Mouse (Mus musculus): ENCODE results near the gene Slc24a3. TPM values are rescaled to one million over a fixed set of nuclear protein-coding genes. Genes with fewer than 3 reads are reported as not detected.
A peak's percentile ranks its signal among the peaks of the same experiment; 100 is the strongest.

The Slc24a3 gene
- polyA plus RNA-seq, 1 experiment from 2014 or later, result 21.5 TPM

DNA sequence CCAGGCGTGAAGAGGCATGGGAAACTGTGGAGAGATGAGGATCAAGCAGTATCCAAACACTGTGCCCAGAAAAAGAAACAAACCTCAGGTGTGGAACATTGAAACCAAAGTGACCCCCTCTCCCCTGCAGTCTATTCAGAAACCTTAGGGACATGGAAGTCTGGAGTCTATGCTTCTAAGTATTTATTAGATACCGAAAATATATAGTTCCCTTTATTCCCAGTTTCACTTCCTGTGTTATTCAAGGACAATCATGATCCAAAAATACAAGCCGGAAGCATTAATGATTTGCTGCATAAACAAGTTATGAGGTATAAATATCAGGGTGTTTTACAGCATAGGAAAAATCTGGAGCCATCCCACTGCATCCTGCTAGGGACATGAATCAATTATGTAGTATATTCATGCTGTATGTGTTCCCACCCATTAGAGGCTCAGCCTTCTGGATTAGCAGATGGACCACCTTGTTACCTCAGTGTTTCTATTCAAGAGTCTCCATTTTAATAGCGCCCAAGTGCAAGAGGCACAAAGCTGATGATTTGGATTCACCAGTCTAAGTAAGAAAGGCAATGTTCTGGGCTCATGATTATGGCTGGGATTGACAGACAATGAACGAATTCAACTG is 301.3 kb downstream of the Slc24a3 start:
- DNase-seq (ENCODE audit: low spot score) (no peak), ATAC-seq (ENCODE audit: low FRiP score) (no peak)
- Histone ChIP-seq H3K36me3 (replicated peaks; ENCODE audit: control insufficient read depth, insufficient read depth) (no peaks in the 10 kb centered on the region), H3K9me3 (ENCODE audit: control insufficient read depth, low read length) (no peaks in the 10 kb centered on the region), H3K9ac (no peak overlapping the region), H3K4me1 (replicated peaks; ENCODE audit: control insufficient read depth, insufficient read depth, low read length) (no peaks in the 10 kb centered on the region), H3K27ac (no peak overlapping the region), H3K4me2 (replicated peaks) (no peak overlapping the region), H3K27me3 (ENCODE audit: control insufficient read depth, insufficient read depth, low read length) (no peaks in the 10 kb centered on the region), H3K4me3 (replicated peaks; ENCODE audit: low read length) (no peak overlapping the region)
- WGBS, result 89% methylated on average over 5 of the region's 5 CpGs

GRCm38 (mm10) chr2:145477484-145477883 is 309.9 kb downstream of the Slc24a3 start:
- ATAC-seq (ENCODE audit: low FRiP score), result no peak
- no peaks in the 10 kb centered on the region for H3K27me3 ChIP-seq (ENCODE audit: control insufficient read depth, insufficient read depth, low read length)
- no peak overlapping the region for H3K27ac ChIP-seq
- no peak overlapping the region for H3K9ac ChIP-seq
- no peak overlapping the region for H3K4me2 ChIP-seq (replicated peaks)
- 66% methylated on average over 2 of the region's 2 CpGs for WGBS
- H3K36me3 ChIP-seq (replicated peaks; ENCODE audit: control insufficient read depth, insufficient read depth), result no peaks in the 10 kb centered on the region
- H3K4me3 ChIP-seq (replicated peaks; ENCODE audit: low read length), result no peak overlapping the region
- no peaks in the 10 kb centered on the region for H3K9me3 ChIP-seq (ENCODE audit: control insufficient read depth, low read length)
- DNase-seq (ENCODE audit: low spot score), result no peak
- H3K4me1 ChIP-seq (replicated peaks; ENCODE audit: control insufficient read depth, insufficient read depth, low read length), result no peaks in the 10 kb centered on the region

DNA sequence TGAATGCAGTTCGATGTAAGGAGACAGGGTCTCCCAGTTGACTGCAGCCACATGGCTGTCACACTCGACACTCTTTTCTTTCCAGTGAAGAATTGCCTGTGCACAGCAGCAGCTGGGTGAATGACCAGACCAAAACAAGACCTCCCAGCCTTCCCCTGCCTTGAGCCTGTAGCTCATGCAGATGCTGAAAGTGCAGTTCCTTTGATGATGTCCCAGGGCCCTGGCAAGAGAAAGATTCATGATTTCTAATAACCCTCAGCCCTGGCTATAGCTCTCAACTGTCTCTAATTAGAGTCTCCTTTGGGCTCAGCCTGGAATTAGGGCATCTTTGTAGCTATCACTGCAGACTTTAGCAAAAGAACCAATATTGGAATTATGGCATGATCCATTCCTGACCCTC is 312.1 kb downstream of the Slc24a3 start:
- no peak overlapping the region for H3K4me3 ChIP-seq (replicated peaks; ENCODE audit: low read length)
- no peak overlapping the region for H3K27ac ChIP-seq
- DNase-seq (ENCODE audit: low spot score) (no peak), ATAC-seq (ENCODE audit: low FRiP score) (no peak)
- WGBS, result 67% methylated on average over 2 of the region's 2 CpGs
- H3K9me3 ChIP-seq (ENCODE audit: control insufficient read depth, low read length), result no peaks in the 10 kb centered on the region
- no peak overlapping the region for H3K4me2 ChIP-seq (replicated peaks)
- no peak overlapping the region for H3K9ac ChIP-seq
- H3K27me3 ChIP-seq (ENCODE audit: control insufficient read depth, insufficient read depth, low read length), result no peaks in the 10 kb centered on the region
- H3K4me1 ChIP-seq (replicated peaks; ENCODE audit: control insufficient read depth, insufficient read depth, low read length), result no peaks in the 10 kb centered on the region
- no peaks in the 10 kb centered on the region for H3K36me3 ChIP-seq (replicated peaks; ENCODE audit: control insufficient read depth, insufficient read depth)

DNA sequence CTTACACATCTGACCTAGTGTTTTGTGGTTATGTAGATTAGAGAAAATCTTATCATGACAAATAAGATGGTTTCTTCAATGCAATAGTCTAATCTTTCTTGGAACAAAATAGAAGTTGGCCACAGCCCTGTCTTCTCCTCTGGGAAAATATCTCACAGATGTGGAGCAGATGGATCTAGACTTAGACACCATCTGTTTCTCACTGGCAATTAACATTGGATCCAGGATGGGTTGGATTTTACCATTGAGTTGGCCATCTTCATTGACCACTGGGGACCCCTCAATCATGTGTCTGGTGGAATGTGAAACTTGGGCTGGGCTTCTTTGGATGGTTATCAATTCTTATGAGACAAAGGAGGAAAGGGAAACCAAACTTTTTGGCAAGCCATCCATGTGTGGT is 332.7 kb downstream of the Slc24a3 start:
- Histone ChIP-seq H3K9me3 (ENCODE audit: control insufficient read depth, low read length) (no peaks in the 10 kb centered on the region), H3K4me2 (replicated peaks) (no peak overlapping the region), H3K36me3 (replicated peaks; ENCODE audit: control insufficient read depth, insufficient read depth) (no peaks in the 10 kb centered on the region), H3K9ac (no peak overlapping the region), H3K4me3 (replicated peaks; ENCODE audit: low read length) (no peak overlapping the region), H3K27ac (no peak overlapping the region), H3K4me1 (replicated peaks; ENCODE audit: control insufficient read depth, insufficient read depth, low read length) (no peaks in the 10 kb centered on the region), H3K27me3 (ENCODE audit: control insufficient read depth, insufficient read depth, low read length) (no peaks in the 10 kb centered on the region)
- DNase-seq (ENCODE audit: low spot score), result no peak
- ATAC-seq (ENCODE audit: low FRiP score), result no peak

- Histone ChIP-seq H3K4me1 (replicated peaks; ENCODE audit: control insufficient read depth, insufficient read depth, low read length) (no peaks in the 10 kb centered on the region), H3K9me3 (ENCODE audit: control insufficient read depth, low read length) (no peaks in the 10 kb centered on the region)
- WGBS, result 87% methylated on average over 1 of the region's 1 CpGs
These were observed 333.9 kb downstream of the Slc24a3 start for GRCm38 (mm10) chr2:145501472-145501871.

DNA sequence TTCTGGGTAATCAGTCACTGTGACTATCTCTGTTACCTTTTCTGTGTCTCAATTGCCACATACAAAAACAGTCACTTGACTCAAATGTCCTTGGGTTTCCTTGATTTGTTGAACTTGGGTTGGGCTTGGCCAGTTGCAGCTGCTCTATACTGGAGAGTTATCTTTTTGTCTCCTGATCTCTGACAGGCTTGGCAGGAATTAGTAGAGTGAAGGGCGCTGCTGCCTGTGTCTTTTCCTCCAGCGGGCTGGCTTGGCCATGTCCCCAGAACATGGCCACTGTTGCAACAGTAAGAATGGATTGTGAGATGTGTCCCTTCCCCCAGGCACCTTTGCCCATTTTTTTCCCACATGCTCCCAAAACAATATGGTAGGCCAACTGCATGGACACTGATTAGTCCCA is 340.1 kb downstream of the Slc24a3 start:
- WGBS, result 92% methylated on average over 2 of the region's 2 CpGs
- Histone ChIP-seq H3K4me1 (replicated peaks; ENCODE audit: control insufficient read depth, insufficient read depth, low read length) (no peaks in the 10 kb centered on the region), H3K27ac (no peak overlapping the region), H3K9me3 (ENCODE audit: control insufficient read depth, low read length) (no peaks in the 10 kb centered on the region), H3K4me3 (replicated peaks; ENCODE audit: low read length) (no peak overlapping the region), H3K9ac (no peak overlapping the region), H3K36me3 (replicated peaks; ENCODE audit: control insufficient read depth, insufficient read depth) (no peaks in the 10 kb centered on the region), H3K27me3 (ENCODE audit: control insufficient read depth, insufficient read depth, low read length) (no peaks in the 10 kb centered on the region), H3K4me2 (replicated peaks) (no peak overlapping the region)
- ATAC-seq (ENCODE audit: low FRiP score), result no peak
- no peak for DNase-seq (ENCODE audit: low spot score)

More at GRCm38 (mm10) chr2:145501472-145501871, 333.9 kb downstream of the Slc24a3 start:
- DNase-seq (ENCODE audit: low spot score) (no peak), ATAC-seq (ENCODE audit: low FRiP score) (no peak)
- Histone ChIP-seq H3K9ac (no peak overlapping the region), H3K4me2 (replicated peaks) (no peak overlapping the region), H3K36me3 (replicated peaks; ENCODE audit: control insufficient read depth, insufficient read depth) (no peaks in the 10 kb centered on the region), H3K4me3 (replicated peaks; ENCODE audit: low read length) (no peak overlapping the region), H3K27ac (no peak overlapping the region), H3K27me3 (ENCODE audit: control insufficient read depth, insufficient read depth, low read length) (no peaks in the 10 kb centered on the region)

- Histone ChIP-seq H3K4me2 (replicated peaks) (no peak overlapping the region), H3K4me3 (replicated peaks; ENCODE audit: low read length) (no peak overlapping the region), H3K9me3 (ENCODE audit: control insufficient read depth, low read length) (no peaks in the 10 kb centered on the region), H3K27ac (no peak overlapping the region), H3K9ac (no peak overlapping the region), H3K36me3 (replicated peaks; ENCODE audit: control insufficient read depth, insufficient read depth) (no peaks in the 10 kb centered on the region), H3K27me3 (ENCODE audit: control insufficient read depth, insufficient read depth, low read length) (no peaks in the 10 kb centered on the region), H3K4me1 (replicated peaks; ENCODE audit: control insufficient read depth, insufficient read depth, low read length) (no peaks in the 10 kb centered on the region)
- DNase-seq (ENCODE audit: low spot score), result no peak
- 89% methylated on average over 7 of the region's 7 CpGs for WGBS
- no peak for ATAC-seq (ENCODE audit: low FRiP score)
These were observed 343.2 kb downstream of the Slc24a3 start for GRCm38 (mm10) chr2:145510650-145511225.

DNA sequence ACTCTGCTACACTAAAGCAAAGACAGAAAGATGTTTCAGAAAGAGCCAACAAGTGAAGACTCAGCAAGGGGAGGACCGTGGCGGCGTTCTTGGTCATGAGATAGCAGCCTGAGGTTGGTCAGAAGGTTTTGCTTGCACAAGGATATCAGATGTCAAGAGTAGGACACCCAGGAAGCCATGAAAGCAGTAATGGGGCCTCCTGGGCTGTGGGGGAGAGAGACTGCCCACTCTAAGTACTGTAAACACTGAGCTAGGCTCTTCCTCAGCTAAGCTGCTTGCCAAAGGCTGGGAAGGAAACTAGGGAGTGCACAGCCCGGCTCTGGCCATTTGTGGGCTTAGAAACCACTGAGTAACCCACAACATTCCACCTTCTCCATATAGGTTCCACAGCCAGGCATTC is 348.4 kb downstream of the Slc24a3 start:
- Histone ChIP-seq H3K4me2 (replicated peaks) (no peak overlapping the region), H3K27me3 (ENCODE audit: control insufficient read depth, insufficient read depth, low read length) (no peaks in the 10 kb centered on the region), H3K9ac (no peak overlapping the region), H3K9me3 (ENCODE audit: control insufficient read depth, low read length) (no peaks in the 10 kb centered on the region), H3K4me3 (replicated peaks; ENCODE audit: low read length) (no peak overlapping the region), H3K36me3 (replicated peaks; ENCODE audit: control insufficient read depth, insufficient read depth) (no peaks in the 10 kb centered on the region), H3K27ac (no peak overlapping the region), H3K4me1 (replicated peaks; ENCODE audit: control insufficient read depth, insufficient read depth, low read length) (0 out of 2 replicates have a peak, but pooled peaks cover 2% of the 10 kb centered on the region)
- no peak for DNase-seq (ENCODE audit: low spot score)
- no peak for ATAC-seq (ENCODE audit: low FRiP score)
- 92% methylated on average over 4 of the region's 4 CpGs for WGBS

GRCm38 (mm10) chr2:145517346-145517745 is 349.8 kb downstream of the Slc24a3 start:
- ATAC-seq (ENCODE audit: low FRiP score) (peak; percentile 53; the same call in 1 of the 2 replicates), DNase-seq (ENCODE audit: low spot score) (peak; percentile 80)
- no peak overlapping the region for H3K27ac ChIP-seq
- no peaks in the 10 kb centered on the region for H3K27me3 ChIP-seq (ENCODE audit: control insufficient read depth, insufficient read depth, low read length)
- no peaks in the 10 kb centered on the region for H3K36me3 ChIP-seq (replicated peaks; ENCODE audit: control insufficient read depth, insufficient read depth)
- H3K9me3 ChIP-seq (ENCODE audit: control insufficient read depth, low read length), result no peaks in the 10 kb centered on the region
- 0 out of 2 replicates have a peak, but pooled peaks cover 8% of the 10 kb centered on the region for H3K4me1 ChIP-seq (replicated peaks; ENCODE audit: control insufficient read depth, insufficient read depth, low read length)
- WGBS, result 54% methylated on average over 9 of the region's 9 CpGs
- no peak overlapping the region for H3K4me2 ChIP-seq (replicated peaks)
- no peak overlapping the region for H3K9ac ChIP-seq
- no peak overlapping the region for H3K4me3 ChIP-seq (replicated peaks; ENCODE audit: low read length)
